Mouse (Mus musculus) liver, postnatal 0 days (tissue): ENCODE data around the gene Inafm1. TPM values are rescaled to one million over a fixed set of nuclear protein-coding genes. Genes with fewer than 3 reads are reported as not detected.
A peak's percentile ranks its signal among the peaks of the same experiment; 100 is the strongest.

Experiments
- ATAC-seq: fragments of 200-750 bp; cut with Nextera tagmentation; 2 replicates; pipeline ENCODE4 v1.8.0; 2017; ENCODE audit warnings: mild to moderate bottlenecking, moderate library complexity
- DNase-seq: peaks from one replicate; pipeline ENCODE4 v3.0.0-alpha.2; 2016
- H3K27ac ChIP-seq: fragments of 300-500 bp; sonication (generic); 2 replicates; pipeline ENCODE4 v1.5.1; 2014; ENCODE audit warnings: antibody characterized with exemption, moderate library complexity, mild to moderate bottlenecking, low read depth
- H3K27me3 ChIP-seq: fragments of 300-500 bp; sonication (generic); 2 replicates; pipeline ENCODE4 v1.6.1; 2014; ENCODE audit warnings: low read length, control low read depth, mixed read lengths; ENCODE audit not compliant: insufficient read depth
- H3K36me3 ChIP-seq: fragments of 300-500 bp; sonication (generic); replicated peaks from 2 replicates; pipeline ENCODE4 v1.6.1; 2014; ENCODE audit warnings: mild to moderate bottlenecking, control low read depth, low read length, moderate library complexity, mixed read lengths; ENCODE audit not compliant: insufficient read depth
- H3K4me1 ChIP-seq: fragments of 300-500 bp; sonication (generic); 2 replicates; pipeline ENCODE4 v1.6.1; 2014; ENCODE audit warnings: antibody characterized with exemption, mild to moderate bottlenecking, control low read depth; ENCODE audit not compliant: insufficient read depth
- H3K4me2 ChIP-seq: fragments of 300-500 bp; sonication (generic); 2 replicates; pipeline ENCODE4 v1.6.1; 2014; ENCODE audit warnings: low read depth, mild to moderate bottlenecking, low read length, moderate library complexity, mixed read lengths
- H3K4me3 ChIP-seq: fragments of 300-500 bp; sonication (generic); 2 replicates; pipeline ENCODE4 v1.5.1; 2014; ENCODE audit warnings: low read depth, low read length
- H3K9ac ChIP-seq: fragments of 300-500 bp; sonication (generic); replicated peaks from 2 replicates; pipeline ENCODE4 v1.6.1; 2014; ENCODE audit warnings: mild to moderate bottlenecking, moderate library complexity
- H3K9me3 ChIP-seq: fragments of 300-500 bp; sonication (generic); 2 replicates; pipeline ENCODE4 v1.6.1; 2016; ENCODE audit warnings: mild to moderate bottlenecking, control low read depth, low read length, mixed read lengths
- CTCF ChIP-seq: sonication (generic); IDR thresholded peaks from 2 replicates; pipeline ENCODE4 v1.5.1; 2016; ENCODE audit warnings: antibody characterized with exemption, low read depth
- EP300 ChIP-seq: IDR thresholded peaks from 2 replicates; pipeline ENCODE4 v1.6.1; 2016; ENCODE audit warnings: antibody characterized with exemption, low read depth, mild to moderate bottlenecking
- WGBS: fragments of 180-500 bp; shearing (Covaris S2); extraction: QIAGEN DNeasy Blood & Tissue Kit; methylation state at CpG from one replicate; pipeline ENCODE4 v1.1.7; 2014; ENCODE audit not compliant: insufficient replicate concordance; 5-methylcytosine and 5-hydroxymethylcytosine counted together
- polyA plus RNA-seq: library from polyadenylated mRNA; unstranded; fragments of >200 nt; fragmentation: Nextera tagmentation; extraction: Ambion mirVana; gene quantifications from 2 replicates; pipeline ENCODE4 v1.2.1, GENCODE M21; 2015

Gene Inafm1
- polyA plus RNA-seq, 1 experiment from 2014 or later, result 7.5 TPM

DNA sequence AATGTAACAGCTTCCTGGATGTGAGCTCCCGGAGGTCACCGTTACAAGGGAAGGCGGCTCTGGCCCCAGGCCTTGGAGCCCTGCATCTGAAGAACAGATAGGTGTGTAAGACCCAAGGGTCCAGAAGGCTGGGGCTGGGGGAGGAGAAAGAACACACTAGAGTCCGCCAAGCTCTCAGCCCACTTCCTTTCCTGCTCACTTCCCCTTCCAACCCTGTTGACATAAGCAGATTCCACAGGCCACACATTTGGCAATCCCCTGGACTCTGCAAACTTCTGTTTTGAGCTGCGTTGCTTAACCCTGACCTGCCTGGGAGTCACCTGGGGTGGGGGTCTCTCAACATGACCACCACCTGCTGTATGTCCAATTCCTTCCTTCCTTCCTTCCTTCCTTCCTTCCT lies 29.4 kb downstream of the Inafm1 start, which contains the start of gene C5ar2:
TSS of gene C5ar2 (minus strand) at position 88 of the 400 bp plus-strand sequence.
- ATAC-seq (peak; percentile 71), DNase-seq (peak; percentile 62)
- H3K27ac ChIP-seq, result peak within 1 kb of the TSS; percentile 85
- H3K4me2 ChIP-seq, result peak within 1 kb of the TSS; percentile 52
- H3K9me3 ChIP-seq, result no peaks in the 10 kb centered on the region
- WGBS, result 36% methylated on average over 5 of the region's 5 CpGs
- no peak within 1 kb of the TSS for H3K4me3 ChIP-seq
- H3K4me1 ChIP-seq, result peaks cover 42% of the 10 kb centered on the region
- no peaks in the 10 kb centered on the region for H3K36me3 ChIP-seq
- no peaks in the 10 kb centered on the region for H3K27me3 ChIP-seq
- H3K9ac ChIP-seq, result 0 out of 2 replicates have a peak within 1 kb of the TSS, but pooled peaks have one; percentile 11
- TF ChIP-seq EP300 (no peak), CTCF (no peak)

- no peaks in the 10 kb centered on the region for H3K9me3 ChIP-seq
- H3K27ac ChIP-seq, result peak overlapping the region; percentile 72
- no peak for DNase-seq
- H3K9ac ChIP-seq, result peak overlapping the region; percentile 44
- peaks cover 42% of the 10 kb centered on the region for H3K4me1 ChIP-seq
- no peak for TF ChIP-seq EP300
- TF ChIP-seq CTCF, result no peak
- no peak overlapping the region; the same call in 1 of the 2 replicates for H3K4me3 ChIP-seq
- WGBS, result 48% methylated on average over 6 of the region's 6 CpGs
- H3K4me2 ChIP-seq, result peak overlapping the region; percentile 48
- H3K27me3 ChIP-seq, result no peaks in the 10 kb centered on the region
- 0 out of 2 replicates have a peak, but pooled peaks cover 2% of the 10 kb centered on the region for H3K36me3 ChIP-seq
- no peak for ATAC-seq
Observed at GRCm38 (mm10) chr7:16242198-16242597, 31.2 kb downstream of the Inafm1 start.

GRCm38 (mm10) chr7:16241787-16242186 lies 31.6 kb downstream of the Inafm1 start:
- H3K9me3 ChIP-seq, result no peaks in the 10 kb centered on the region
- H3K36me3 ChIP-seq, result 0 out of 2 replicates have a peak, but pooled peaks cover 4% of the 10 kb centered on the region
- no peak for ATAC-seq
- H3K4me3 ChIP-seq, result no peak overlapping the region; the same call in 1 of the 2 replicates
- H3K9ac ChIP-seq, result peak overlapping the region; percentile 44
- 41% methylated on average over 11 of the region's 11 CpGs for WGBS
- H3K27ac ChIP-seq, result peak overlapping the region; percentile 72
- peaks cover 42% of the 10 kb centered on the region for H3K4me1 ChIP-seq
- TF ChIP-seq CTCF, result peak; percentile 46
- no peak for TF ChIP-seq EP300
- H3K27me3 ChIP-seq, result no peaks in the 10 kb centered on the region
- DNase-seq, result no peak
- peak overlapping the region; percentile 48 for H3K4me2 ChIP-seq

DNA sequence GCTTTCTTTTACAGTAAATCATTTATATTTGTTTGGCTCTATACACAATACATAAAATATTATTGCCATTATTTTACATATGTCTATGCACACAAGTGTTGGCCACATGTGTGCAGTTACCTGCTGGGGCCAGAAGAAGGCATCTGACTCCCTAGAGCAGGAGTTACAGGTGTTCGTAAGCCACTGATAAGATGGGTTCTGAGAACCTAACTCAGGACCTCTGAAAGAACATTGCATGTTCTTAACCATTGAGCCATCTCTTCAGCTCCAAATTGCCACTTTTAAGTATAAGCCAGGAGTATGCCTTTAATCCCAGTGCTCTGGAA lies 32.5 kb downstream of the Inafm1 start:
- H3K4me1 ChIP-seq, result peaks cover 42% of the 10 kb centered on the region
- peak overlapping the region; percentile 85 for H3K27ac ChIP-seq

GRCm38 (mm10) chr7:16240281-16240977 lies 33.0 kb downstream of the Inafm1 start:
- 39% methylated on average over 7 of the region's 7 CpGs for WGBS
- Histone ChIP-seq H3K4me2 (peak overlapping the region; percentile 69), H3K9ac (peak overlapping the region; percentile 57), H3K9me3 (no peaks in the 10 kb centered on the region), H3K4me1 (peaks cover 42% of the 10 kb centered on the region), H3K27me3 (no peaks in the 10 kb centered on the region), H3K27ac (peak overlapping the region; percentile 85), H3K36me3 (0 out of 2 replicates have a peak, but pooled peaks cover 4% of the 10 kb centered on the region), H3K4me3 (peak overlapping the region; percentile 41)
- peak; percentile 38 for DNase-seq
- TF ChIP-seq EP300 (peak; percentile 57), CTCF (no peak)
- peak; percentile 68 for ATAC-seq

More for the DNA sequence above, 32.5 kb downstream of the Inafm1 start:
- no peak overlapping the region for H3K9ac ChIP-seq
- no peak for ATAC-seq
- 0 out of 2 replicates have a peak, but pooled peaks cover 4% of the 10 kb centered on the region for H3K36me3 ChIP-seq
- DNase-seq, result no peak
- no peak overlapping the region for H3K4me3 ChIP-seq
- TF ChIP-seq CTCF (peak; percentile 26), EP300 (no peak)
- H3K9me3 ChIP-seq, result no peaks in the 10 kb centered on the region
- no peaks in the 10 kb centered on the region for H3K27me3 ChIP-seq
- H3K4me2 ChIP-seq, result peak overlapping the region; percentile 69
- 65% methylated on average over 1 of the region's 1 CpGs for WGBS

- H3K27ac ChIP-seq, result peak overlapping the region; percentile 85
- peaks cover 42% of the 10 kb centered on the region for H3K4me1 ChIP-seq
- DNase-seq (peak; percentile 56), ATAC-seq (peak; percentile 43)
- 0 out of 2 replicates have a peak, but pooled peaks cover 4% of the 10 kb centered on the region for H3K36me3 ChIP-seq
- TF ChIP-seq EP300 (0 out of 2 replicates have a peak, but pooled peaks have one; percentile 15), CTCF (no peak)
- peak overlapping the region; percentile 41 for H3K4me3 ChIP-seq
- H3K9ac ChIP-seq, result peak overlapping the region; percentile 57
- no peaks in the 10 kb centered on the region for H3K27me3 ChIP-seq
- no peaks in the 10 kb centered on the region for H3K9me3 ChIP-seq
- WGBS, result 32% methylated on average over 9 of the region's 9 CpGs
- H3K4me2 ChIP-seq, result peak overlapping the region; percentile 69
Observed at GRCm38 (mm10) chr7:16239554-16239997, 33.8 kb downstream of the Inafm1 start.
